Mouse (Mus musculus) thymus, adult 2 months (tissue): Measurements from ENCODE around the gene C130074G19Rik. TPM values are rescaled to one million over a fixed set of nuclear protein-coding genes. Genes with fewer than 3 reads are reported as not detected.
A peak's percentile ranks its signal among the peaks of the same experiment; 100 is the strongest.

Experiments used
- DNase-seq: peaks from one replicate; pipeline ENCODE4 v3.0.0; 2021
- H3K27ac ChIP-seq: fragments of 200-500 bp; 2 replicates; pipeline ENCODE4 v1.5.1; 2012; ENCODE audit warnings: low read length, control low read depth; ENCODE audit not compliant: control insufficient read depth, insufficient read depth
- H3K27me3 ChIP-seq: fragments of 200-500 bp; 2 replicates; pipeline ENCODE4 v1.6.1; 2012; ENCODE audit warnings: mild to moderate bottlenecking, low read length, moderate library complexity, mixed read lengths; ENCODE audit not compliant: control insufficient read depth, insufficient read depth
- H3K36me3 ChIP-seq: fragments of 200-500 bp; 2 replicates; pipeline ENCODE4 v1.6.1; 2012; ENCODE audit warnings: mild to moderate bottlenecking, low read length, moderate library complexity; ENCODE audit not compliant: control insufficient read depth, insufficient read depth
- H3K4me1 ChIP-seq: fragments of 200-500 bp; replicated peaks from 2 replicates; pipeline ENCODE4 v1.6.1; 2012; ENCODE audit warnings: low read length; ENCODE audit not compliant: control insufficient read depth, insufficient read depth
- H3K4me3 ChIP-seq: fragments of 200-500 bp; 2 replicates; pipeline ENCODE4 v1.5.1; 2012; ENCODE audit warnings: mild to moderate bottlenecking, low read length, control low read depth, moderate library complexity; ENCODE audit not compliant: control insufficient read depth, insufficient read depth
- CTCF ChIP-seq: fragments of 200-500 bp; IDR thresholded peaks from 2 replicates; pipeline ENCODE4 v1.5.1; 2012; ENCODE audit warnings: mild to moderate bottlenecking, control low read depth, low read length, moderate library complexity, borderline replicate concordance; ENCODE audit not compliant: control insufficient read depth, poor library complexity, insufficient read depth; ENCODE audit errors: extremely low read depth
- POLR2A ChIP-seq: fragments of 200-500 bp; IDR thresholded peaks from 2 replicates; pipeline ENCODE4 v1.6.1; 2012; ENCODE audit warnings: mild to moderate bottlenecking, low read length, control low read depth, moderate library complexity; ENCODE audit not compliant: control insufficient read depth, poor library complexity, insufficient read depth; ENCODE audit errors: extremely low read depth
- WGBS: fragments of 180-500 bp; shearing (Covaris S2); methylation state at CpG from one replicate; pipeline ENCODE4 v1.1.7; 2018; 5-methylcytosine and 5-hydroxymethylcytosine counted together
- polyA plus RNA-seq: library from polyadenylated mRNA; depleted of rRNA; stranded (reverse); fragments of >200 nt; gene quantifications from 2 replicates; pipeline ENCODE4 v1.2.3, GENCODE M21; 2012; rRNA removed

C130074G19Rik gene
- polyA plus RNA-seq, 1 experiment, result 3.2 TPM

DNA sequence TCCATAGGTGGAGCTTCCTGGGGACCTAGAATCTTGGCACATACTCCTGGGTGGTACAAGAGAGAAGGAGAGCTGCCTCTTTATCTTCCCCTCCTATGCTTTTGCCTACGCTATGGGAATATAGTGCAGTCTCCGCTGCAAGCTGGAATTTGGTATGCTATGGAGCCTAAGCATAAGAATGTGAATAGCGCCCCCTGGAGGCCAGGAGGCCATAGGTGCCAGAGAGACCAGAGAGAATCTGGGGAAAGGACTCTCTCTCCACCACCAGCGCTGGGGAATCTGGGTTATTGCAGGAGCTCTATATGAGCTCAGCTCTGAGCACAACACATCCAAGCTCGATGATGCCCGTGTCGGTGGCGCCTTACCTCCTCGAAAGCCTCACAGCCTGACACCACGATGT, 50.8 kb downstream of the C130074G19Rik start:
- Histone ChIP-seq H3K4me3 (no peak overlapping the region), H3K27ac (no peak overlapping the region), H3K4me1 (no peaks in the 10 kb centered on the region), H3K27me3 (no peaks in the 10 kb centered on the region), H3K36me3 (peaks cover 26% of the 10 kb centered on the region)
- no peak for TF ChIP-seq POLR2A
- TF ChIP-seq CTCF, result peak; percentile 41; the same call in 1 of the 2 replicates
- WGBS, result 98% methylated on average over 10 of the region's 10 CpGs
- no peak for DNase-seq

DNA sequence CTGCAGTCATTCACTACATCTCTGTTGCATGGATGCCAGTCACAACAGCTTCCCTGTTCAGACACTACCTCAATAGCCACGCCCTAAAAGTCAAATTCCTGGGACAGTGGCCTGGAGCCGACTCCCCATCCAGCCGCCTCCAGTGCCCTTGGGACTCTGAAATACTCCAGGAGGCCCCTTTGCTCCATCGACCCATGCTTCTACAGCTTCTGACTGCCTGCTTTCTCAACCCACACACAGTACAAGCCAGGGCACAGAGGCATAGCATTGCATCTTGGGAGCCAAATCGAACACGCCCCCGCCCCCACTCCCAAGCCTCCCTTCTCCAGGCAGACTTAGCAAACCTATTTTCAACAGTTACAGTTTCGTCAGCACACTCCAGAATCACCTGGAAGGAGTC, 53.1 kb downstream of the C130074G19Rik start:
- no peak overlapping the region for H3K4me3 ChIP-seq
- no peaks in the 10 kb centered on the region for H3K27me3 ChIP-seq
- 94% methylated on average over 8 of the region's 8 CpGs for WGBS
- no peaks in the 10 kb centered on the region for H3K4me1 ChIP-seq
- no peak overlapping the region for H3K27ac ChIP-seq
- TF ChIP-seq CTCF, result no peak
- TF ChIP-seq POLR2A, result no peak
- DNase-seq, result no peak
- peaks cover 26% of the 10 kb centered on the region for H3K36me3 ChIP-seq

DNA sequence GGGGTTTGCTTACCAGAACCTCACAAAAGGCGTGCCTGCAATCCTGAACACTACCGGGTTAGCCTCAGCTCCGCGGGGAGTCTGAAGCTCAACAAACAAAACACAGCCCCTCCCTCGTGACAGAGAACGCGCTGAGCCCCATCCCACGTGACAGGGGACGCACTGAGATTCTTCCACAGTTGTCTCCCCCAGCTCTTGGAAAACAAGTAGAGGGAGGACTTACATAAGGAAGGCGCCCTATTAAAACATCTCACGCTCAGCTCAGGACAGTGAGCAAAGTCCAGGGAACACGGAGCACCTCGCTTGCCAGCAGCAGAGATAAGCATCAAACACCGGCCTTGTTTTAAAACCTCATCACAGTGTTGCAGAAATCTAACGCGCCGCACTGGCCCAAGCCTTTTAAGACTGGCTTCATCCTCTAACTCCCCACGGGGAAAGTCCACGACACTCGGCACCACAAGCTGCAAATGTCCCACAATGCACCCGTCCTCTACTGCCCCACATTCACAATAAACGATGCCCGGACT, 55.8 kb downstream of the C130074G19Rik start:
- H3K4me3 ChIP-seq, result no peak overlapping the region
- no peaks in the 10 kb centered on the region for H3K27me3 ChIP-seq
- H3K27ac ChIP-seq, result no peak overlapping the region
- no peak for DNase-seq
- WGBS, result 88% methylated on average over 23 of the region's 23 CpGs
- no peak for TF ChIP-seq POLR2A
- no peak for TF ChIP-seq CTCF
- peaks cover 9% of the 10 kb centered on the region for H3K36me3 ChIP-seq
- 0 out of 2 replicates have a peak, but pooled peaks cover 2% of the 10 kb centered on the region for H3K4me1 ChIP-seq

DNA sequence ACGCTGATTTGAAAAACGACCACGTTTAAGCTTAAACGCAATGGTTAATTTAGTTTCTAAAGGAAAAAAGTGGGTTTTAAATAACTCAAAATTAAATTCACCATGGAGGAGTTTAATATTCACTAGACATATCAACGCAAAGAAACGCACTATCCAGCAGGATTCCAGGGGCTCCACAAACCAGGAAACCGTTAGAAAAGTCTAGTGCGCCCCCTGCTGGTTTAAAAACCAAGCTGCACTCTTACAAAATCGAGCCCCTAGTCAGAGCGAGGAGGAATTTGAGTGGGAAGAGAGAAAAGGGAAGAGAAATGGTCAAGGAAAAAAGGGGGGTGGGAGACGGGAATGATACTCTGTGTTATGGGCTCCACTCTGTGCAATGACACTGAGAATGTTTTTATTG, 57.9 kb downstream of the C130074G19Rik start:
- H3K4me3 ChIP-seq, result no peak overlapping the region
- no peak for DNase-seq
- H3K27me3 ChIP-seq, result no peaks in the 10 kb centered on the region
- H3K27ac ChIP-seq, result no peak overlapping the region
- WGBS, result 43% methylated on average over 11 of the region's 11 CpGs
- H3K4me1 ChIP-seq, result 0 out of 2 replicates have a peak, but pooled peaks cover 2% of the 10 kb centered on the region
- peaks cover 8% of the 10 kb centered on the region for H3K36me3 ChIP-seq
- TF ChIP-seq CTCF, result no peak

DNA sequence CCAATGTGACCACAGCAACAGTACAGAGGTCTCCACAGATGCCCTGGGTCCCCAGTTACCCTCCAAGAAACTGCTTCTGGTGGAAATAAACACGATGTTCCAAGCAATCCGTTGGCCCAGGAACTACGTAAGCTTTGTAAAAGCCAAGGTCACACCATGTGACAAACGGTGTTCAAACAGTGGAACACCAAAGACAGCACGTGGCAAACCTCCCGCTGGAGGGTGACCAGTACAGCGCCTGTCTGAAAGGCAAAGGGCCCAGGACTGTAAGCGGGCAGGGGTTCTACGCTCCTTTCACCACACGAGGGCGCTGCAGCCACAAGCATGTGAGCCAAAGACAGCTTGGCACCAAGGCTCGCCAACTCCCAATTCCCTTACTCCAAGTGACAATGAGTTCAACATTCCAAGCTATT, 58.6 kb downstream of the C130074G19Rik start:
- Histone ChIP-seq H3K4me1 (0 out of 2 replicates have a peak, but pooled peaks cover 2% of the 10 kb centered on the region), H3K27ac (no peak overlapping the region), H3K4me3 (no peak overlapping the region), H3K36me3 (peaks cover 8% of the 10 kb centered on the region), H3K27me3 (no peaks in the 10 kb centered on the region)
- DNase-seq, result peak; percentile 75
- TF ChIP-seq POLR2A, result no peak
- TF ChIP-seq CTCF, result peak; percentile 88
- 14% methylated on average over 12 of the region's 12 CpGs for WGBS

DNA sequence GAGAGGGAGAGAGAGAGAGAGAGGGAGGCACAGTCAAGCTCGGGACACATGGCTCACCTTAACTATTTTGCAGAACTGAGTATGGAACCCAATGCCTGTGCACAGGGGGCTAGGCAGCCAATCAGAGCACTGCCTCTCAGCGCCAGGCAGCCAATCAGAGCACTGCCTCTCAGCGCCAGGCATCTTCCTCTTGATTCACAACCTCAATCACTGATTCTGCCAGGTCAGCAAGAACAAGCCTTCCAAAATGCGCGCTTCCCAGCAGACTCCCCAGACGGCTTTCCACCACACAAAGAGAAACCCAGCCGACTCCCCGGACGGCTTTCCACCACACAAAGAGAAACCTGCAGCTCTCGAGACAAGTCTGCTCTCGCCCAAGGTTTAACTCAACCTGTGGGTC, 60.3 kb downstream of the C130074G19Rik start:
- peaks cover 20% of the 10 kb centered on the region for H3K36me3 ChIP-seq
- 0 out of 2 replicates have a peak, but pooled peaks cover 2% of the 10 kb centered on the region for H3K4me1 ChIP-seq
- no peak for DNase-seq
- H3K27me3 ChIP-seq, result no peaks in the 10 kb centered on the region
- WGBS, result 91% methylated on average over 11 of the region's 11 CpGs
- no peak overlapping the region for H3K27ac ChIP-seq
- H3K4me3 ChIP-seq, result no peak overlapping the region
- TF ChIP-seq POLR2A, result no peak
- no peak for TF ChIP-seq CTCF

Other genes starting within 250 kb of the C130074G19Rik start
- gene Hlx, start 150.6 kb downstream of the C130074G19Rik start, polyA plus RNA-seq, result 15.5 and 18.4 TPM in 2 replicates
- gene Marc1, start 71.9 kb downstream of the C130074G19Rik start, polyA plus RNA-seq, result 5.2 and 6.2 TPM in 2 replicates
- 76.3 and 87.6 TPM in 2 replicates for gene Marc2, start 36.8 kb downstream of the C130074G19Rik start, polyA plus RNA-seq
- gene Mark1, start 116.4 kb upstream of the C130074G19Rik start, polyA plus RNA-seq, result 1.5 and 1.9 TPM in 2 replicates